Mouse (Mus musculus) gastrocnemius, postnatal 25 days (tissue): Measurements from ENCODE around the gene Fbln7. TPM values are rescaled to one million over a fixed set of nuclear protein-coding genes. Genes with fewer than 3 reads are reported as not detected.

Source experiments
- DNase-seq: peaks from one replicate; pipeline ENCODE4 v3.0.0; 2022
- microRNA-seq, 2 experiments: library from miRNA; unstranded; fragments of <30 nt; microRNA quantifications; one replicate each; pipeline ENCODE4 v1.2.0; 2021; ENCODE audit warnings: borderline replicate concordance in 2 of 2
- total RNA-seq, 2 experiments: library from RNA; stranded (reverse); gene quantifications; 1 replicate in 1 of 2; 2 replicates in 1 of 2; pipeline ENCODE4 v1.2.3; 2021

Fbln7 gene
- total RNA-seq, 2 experiments from 2014 or later, result 3.6 to 4.8 TPM

GRCm38 (mm10) chr2:128872256-128872655 is 9.5 kb downstream of the Fbln7 start:
- DNase-seq, result no peak

- no peak for DNase-seq
Measured at GRCm38 (mm10) chr2:128875526-128875925, 12.7 kb downstream of the Fbln7 start.

GRCm38 (mm10) chr2:128881236-128881635 is 18.5 kb downstream of the Fbln7 start:
- DNase-seq, result no peak

- no peak for DNase-seq
Measured at GRCm38 (mm10) chr2:128885225-128885811, 22.5 kb downstream of the Fbln7 start.

- DNase-seq, result no peak
Measured at GRCm38 (mm10) chr2:128887866-128888550, 25.2 kb downstream of the Fbln7 start.

GRCm38 (mm10) chr2:128890661-128891335 is 28.0 kb downstream of the Fbln7 start:
- no peak for DNase-seq

- no peak for DNase-seq
Measured at GRCm38 (mm10) chr2:128892180-128892721, 29.5 kb downstream of the Fbln7 start.

- DNase-seq, result no peak
Measured at GRCm38 (mm10) chr2:128902843-128903242, 40.1 kb downstream of the Fbln7 start.

GRCm38 (mm10) chr2:128903661-128904060 is 40.9 kb downstream of the Fbln7 start:
- no peak for DNase-seq

GRCm38 (mm10) chr2:128914978-128915377 is 52.2 kb downstream of the Fbln7 start:
- DNase-seq, result no peak

- DNase-seq, result no peak
Measured at GRCm38 (mm10) chr2:128916528-128916927, 53.7 kb downstream of the Fbln7 start.

- no peak for DNase-seq
Measured at GRCm38 (mm10) chr2:128924799-128925198, 62.0 kb downstream of the Fbln7 start.

GRCm38 (mm10) chr2:128928446-128928845 is 65.7 kb downstream of the Fbln7 start:
- no peak for DNase-seq

GRCm38 (mm10) chr2:128930704-128931103 is 67.9 kb downstream of the Fbln7 start:
- DNase-seq, result no peak

GRCm38 (mm10) chr2:128936256-128936655 is 73.5 kb downstream of the Fbln7 start:
- DNase-seq, result no peak

GRCm38 (mm10) chr2:128943538-128944528 is 81.1 kb downstream of the Fbln7 start, which contains the start of gene Zc3h8:
Gene Zc3h8, minus strand, starts transcription at chr2:128944077.
- peak; percentile 95 for DNase-seq

Small RNAs within 50 kb of the gene (microRNA-seq; reads per million reads assigned to microRNA genes)
- 0 reads per million in 2 experiments for gene Gm22859

Other genes starting within 250 kb of the Fbln7 start
- 10 to 100 TPM; 24.8 to 27.4 TPM for gene Anapc1, start 175.6 kb upstream of the Fbln7 start, total RNA-seq
- gene Mertk, start 164.0 kb upstream of the Fbln7 start, total RNA-seq, result 1 to 10 TPM; 1.7 to 2.6 TPM
- gene Tmem87b, start 44.9 kb upstream of the Fbln7 start, total RNA-seq, result 10 to 100 TPM; 10.6 to 12.2 TPM
- 1 to 10 TPM; 7.1 to 7.8 TPM for gene Zc3h8, start 81.1 kb downstream of the Fbln7 start, total RNA-seq
- 1 to 10 TPM; 3.8 to 4.4 TPM for gene Zc3h6, start 104.4 kb downstream of the Fbln7 start, total RNA-seq
- 10 to 100 TPM in 1 of 2 experiments, 1 to 10 TPM in 1; 9.6 to 13.4 TPM for gene Gm10762, start 104.7 kb downstream of the Fbln7 start, total RNA-seq
- gene Vinac1, start 185.2 kb downstream of the Fbln7 start, total RNA-seq, result not detected
- 1 to 10 TPM; 6.0 to 6.3 TPM for gene Ttl, start 203.0 kb downstream of the Fbln7 start, total RNA-seq
- gene Polr1b, start 238.0 kb downstream of the Fbln7 start, total RNA-seq, result 10 to 100 TPM; 10.7 to 11.4 TPM